Mouse (Mus musculus) MEL (cell line): ENCODE measurements around the gene Krtap19-4.

Experiments
- CHD1 ChIP-seq: IDR thresholded peaks from 2 replicates; pipeline ENCODE4 v1.6.1; 2012; ENCODE audit warnings: low read depth, mild to moderate bottlenecking, inconsistent platforms, low read length, improper control_type of control experiment
- CTCF ChIP-seq, 3 experiments: IDR thresholded peaks in 2 of 3; conservative IDR thresholded peaks in 1 of 3; 2 replicates each; pipeline ENCODE4 v1.5.1; 2011 to 2012; ENCODE audit warnings: low read length in 3 of 3, low read depth in 2 of 3, mild to moderate bottlenecking in 2 of 3, improper control_type of control experiment in 1 of 3, inconsistent platforms in 1 of 3, mixed read lengths in 1 of 3, moderate library complexity in 1 of 3; ENCODE audit not compliant: control insufficient read depth in 1 of 3, insufficient read depth in 1 of 3, poor library complexity in 1 of 3, severe bottlenecking in 1 of 3
- E2F4 ChIP-seq: IDR thresholded peaks from 2 replicates; pipeline ENCODE4 v1.6.1; 2011; ENCODE audit warnings: low read depth, low read length, improper control_type of control experiment, borderline replicate concordance
- ELF1 ChIP-seq: IDR thresholded peaks from 2 replicates; pipeline ENCODE4 v1.6.1; 2014; ENCODE audit warnings: low read depth, mild to moderate bottlenecking, inconsistent platforms, low read length, improper control_type of control experiment, moderate library complexity
- EP300 ChIP-seq, 2 experiments: IDR thresholded peaks; 2 replicates each; pipeline ENCODE4 v1.6.1; 2011; ENCODE audit warnings: improper control_type of control experiment in 2 of 2, low read length in 2 of 2, low read depth in 1 of 2, mild to moderate bottlenecking in 1 of 2
- GATA1 ChIP-seq: IDR thresholded peaks from 2 replicates; pipeline ENCODE4 v1.6.1; 2011; ENCODE audit warnings: low read depth, low read length, improper control_type of control experiment
- HCFC1 ChIP-seq: IDR thresholded peaks from 2 replicates; pipeline ENCODE4 v1.6.1; 2012; ENCODE audit warnings: low read depth, mild to moderate bottlenecking, inconsistent platforms, low read length, improper control_type of control experiment, moderate library complexity
- KAT2A ChIP-seq: conservative IDR thresholded peaks from 2 replicates; pipeline ENCODE4 v1.6.1; 2012; ENCODE audit warnings: low read depth, low read length, improper control_type of control experiment, inconsistent platforms
- MXI1 ChIP-seq: IDR thresholded peaks from 2 replicates; pipeline ENCODE4 v1.6.1; 2011; ENCODE audit warnings: mild to moderate bottlenecking, low read depth, low read length, improper control_type of control experiment
- MYC ChIP-seq: IDR thresholded peaks from 2 replicates; pipeline ENCODE4 v1.6.1; 2011; ENCODE audit warnings: low read depth, mild to moderate bottlenecking, low read length, improper control_type of control experiment, moderate library complexity
- POLR2A ChIP-seq, 2 experiments: IDR thresholded peaks; 2 replicates each; pipeline ENCODE4 v1.6.1; 2011 to 2012; ENCODE audit warnings: low read length in 2 of 2, mild to moderate bottlenecking in 2 of 2, control low read depth in 1 of 2, improper control_type of control experiment in 1 of 2, low read depth in 1 of 2, moderate library complexity in 1 of 2; ENCODE audit not compliant: control insufficient read depth in 1 of 2, insufficient read depth in 1 of 2, poor library complexity in 1 of 2
- POLR2AphosphoS2 ChIP-seq: IDR thresholded peaks from 2 replicates; pipeline ENCODE4 v1.6.1; 2011; ENCODE audit warnings: low read length, improper control_type of control experiment
- USF2 ChIP-seq, 2 experiments: IDR thresholded peaks; 2 replicates each; pipeline ENCODE4 v1.6.1; 2011 to 2012; ENCODE audit warnings: improper control_type of control experiment in 2 of 2, low read length in 2 of 2, borderline replicate concordance in 1 of 2, inconsistent platforms in 1 of 2, low read depth in 1 of 2, mild to moderate bottlenecking in 1 of 2; ENCODE audit not compliant: insufficient read depth in 1 of 2
- ZMIZ1 ChIP-seq: IDR thresholded peaks from 2 replicates; pipeline ENCODE4 v1.6.1; 2012; ENCODE audit warnings: low read depth, mild to moderate bottlenecking, inconsistent platforms, low read length, improper control_type of control experiment, moderate library complexity

GRCm38 (mm10) chr16:88848558-88848957, 36.3 kb downstream of the Krtap19-4 start:
- TF ChIP-seq POLR2AphosphoS2: no peak
- no peak for TF ChIP-seq CTCF (IDR thresholded peaks at IDR 0.05 in 2 of 3, conservative IDR thresholded peaks at IDR 0.05 in 1 of 3; ENCODE audit: control insufficient read depth in 1 of 3, insufficient read depth in 1 of 3, low read depth in 2 of 3, low read length in 3 of 3, poor library complexity in 1 of 3, severe bottlenecking in 1 of 3)
- no peak for TF ChIP-seq GATA1
- no peak for TF ChIP-seq ZMIZ1
- TF ChIP-seq EP300 (IDR thresholded peaks at IDR 0.05; ENCODE audit: low read depth in 1 of 2, low read length in 2 of 2): no peak
- TF ChIP-seq MYC: no peak
- no peak for TF ChIP-seq KAT2A
- no peak for TF ChIP-seq POLR2A (IDR thresholded peaks at IDR 0.05; ENCODE audit: control insufficient read depth in 1 of 2, insufficient read depth in 1 of 2, low read depth in 1 of 2, low read length in 2 of 2, poor library complexity in 1 of 2)
- TF ChIP-seq CHD1: no peak
- no peak for TF ChIP-seq MXI1
- TF ChIP-seq USF2 (IDR thresholded peaks at IDR 0.05; ENCODE audit: borderline replicate concordance in 1 of 2, insufficient read depth in 1 of 2, low read depth in 1 of 2, low read length in 2 of 2): no peak
- no peak for TF ChIP-seq ELF1
- no peak for TF ChIP-seq HCFC1
- TF ChIP-seq E2F4: no peak
